Mouse (Mus musculus): ENCODE measurements at regions not wholly inside any gene's neighbourhood (a gene's known extent, or its start where the extent isn't known, plus 50 kb on each side); places are given as distances from the start of the nearest gene placed in this dataset.
"Not testable (repeated sequence)": the region's sequence is repeated elsewhere in the genome, so short reads cannot be mapped to it uniquely, and the experiment has no call there.

DNA sequence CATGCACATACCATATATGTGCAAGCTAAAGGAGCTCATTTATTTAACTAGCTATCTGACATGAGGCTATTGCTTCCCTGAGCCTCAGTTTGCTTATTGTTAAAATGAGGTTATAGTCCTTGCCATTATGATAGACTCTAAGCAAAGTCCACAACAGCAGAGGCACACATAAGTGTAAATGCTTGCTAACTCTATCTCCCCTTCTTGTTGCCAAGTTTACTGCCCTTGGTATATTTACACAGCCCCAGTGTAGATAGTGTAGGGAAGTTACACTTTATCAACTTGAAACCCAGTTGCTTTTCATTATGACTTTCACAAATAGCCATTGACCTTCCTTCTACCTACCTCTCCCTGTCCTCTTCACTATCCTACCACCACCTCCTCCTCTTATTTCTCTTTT lies 782.6 kb upstream of the Agtr1b start:
- no peak for DNase-seq

GRCm38 (mm10) chr3:21128821-21129504 lies 762.0 kb upstream of the Agtr1b start:
- DNase-seq, result peak in 1 of 2 experiments; percentile 1

- no peak for DNase-seq
Observed at GRCm38 (mm10) chr3:21126191-21126590, 759.2 kb upstream of the Agtr1b start.

- no peak for DNase-seq
Observed at GRCm38 (mm10) chr3:21118164-21118902, 751.4 kb upstream of the Agtr1b start.

- no peak for DNase-seq
Observed at GRCm38 (mm10) chr3:21111735-21112518, 745.0 kb upstream of the Agtr1b start.

DNA sequence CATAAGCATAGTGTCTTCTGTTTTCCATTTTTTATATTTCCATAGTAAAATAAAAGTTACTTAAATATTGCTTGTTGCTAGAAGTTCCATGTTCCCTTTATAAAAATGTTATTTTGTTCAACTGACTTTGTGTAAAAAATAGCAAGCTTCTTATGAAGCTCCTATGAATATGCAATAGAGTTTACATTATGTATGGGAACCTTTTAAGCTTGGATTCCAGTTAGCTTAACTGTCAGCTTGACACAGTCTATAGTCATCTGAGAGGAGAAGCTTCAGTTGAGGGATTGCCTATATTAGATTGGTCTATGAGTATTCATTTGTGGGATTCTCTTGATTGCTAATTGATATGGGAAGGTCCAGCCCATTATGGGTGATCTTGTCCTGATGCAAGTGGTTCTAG lies 723.2 kb upstream of the Agtr1b start:
- no peak for DNase-seq

DNA sequence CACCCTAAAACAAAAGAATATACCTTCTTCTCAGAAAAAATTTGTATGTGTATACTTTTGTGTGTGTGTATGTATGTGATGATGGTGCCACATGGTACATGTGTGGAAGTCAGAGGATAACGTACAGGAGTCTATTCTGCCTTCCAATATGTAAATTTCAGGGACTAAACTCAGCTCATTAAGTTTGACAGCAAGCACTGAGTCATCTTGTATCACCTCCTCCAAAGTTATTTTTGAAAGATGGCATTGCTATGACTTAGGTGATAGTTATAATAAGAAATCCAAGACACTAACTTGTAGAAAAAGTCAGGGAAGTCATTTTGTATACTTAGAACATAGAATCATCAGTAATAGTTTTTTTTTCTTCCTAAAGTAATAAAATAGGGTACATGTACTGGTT lies 719.4 kb upstream of the Agtr1b start:
- DNase-seq, result no peak

GRCm38 (mm10) chr3:21077548-21077947 lies 710.6 kb upstream of the Agtr1b start:
- no peak for DNase-seq

GRCm38 (mm10) chr3:21053337-21053736 lies 686.4 kb upstream of the Agtr1b start:
- not testable (repeated sequence) for DNase-seq

DNA sequence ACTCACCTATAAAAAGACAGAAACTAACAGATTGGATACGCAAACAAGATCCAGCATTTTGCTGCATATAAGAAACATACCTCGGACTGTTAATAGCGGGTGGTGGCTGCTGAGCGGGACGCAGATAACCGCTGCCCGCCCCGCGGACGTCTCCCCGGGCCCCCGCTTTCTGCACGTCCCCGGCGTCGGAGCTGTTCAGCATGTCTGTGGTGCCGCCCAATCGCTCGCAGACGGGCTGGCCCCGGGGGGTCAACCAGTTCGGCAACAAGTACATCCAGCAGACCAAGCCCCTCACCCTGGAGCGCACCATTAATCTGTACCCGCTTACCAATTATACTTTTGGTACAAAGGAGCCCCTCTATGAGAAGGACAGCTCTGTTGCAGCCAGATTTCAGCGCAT lies 682.4 kb upstream of the Agtr1b start:
- not testable (repeated sequence) for DNase-seq

- no peak for DNase-seq
Observed at GRCm38 (mm10) chr3:21045981-21046380, 679.0 kb upstream of the Agtr1b start.

GRCm38 (mm10) chr3:21025876-21026275 lies 658.9 kb upstream of the Agtr1b start:
- no peak for DNase-seq

- no peak for DNase-seq
Observed at GRCm38 (mm10) chr3:21020946-21021345, 654.0 kb upstream of the Agtr1b start.

- DNase-seq, result no peak
Observed at GRCm38 (mm10) chr3:21020297-21020696, 653.3 kb upstream of the Agtr1b start.

- DNase-seq, result no peak
Observed at GRCm38 (mm10) chr3:21009650-21010049, 642.7 kb upstream of the Agtr1b start.

DNA sequence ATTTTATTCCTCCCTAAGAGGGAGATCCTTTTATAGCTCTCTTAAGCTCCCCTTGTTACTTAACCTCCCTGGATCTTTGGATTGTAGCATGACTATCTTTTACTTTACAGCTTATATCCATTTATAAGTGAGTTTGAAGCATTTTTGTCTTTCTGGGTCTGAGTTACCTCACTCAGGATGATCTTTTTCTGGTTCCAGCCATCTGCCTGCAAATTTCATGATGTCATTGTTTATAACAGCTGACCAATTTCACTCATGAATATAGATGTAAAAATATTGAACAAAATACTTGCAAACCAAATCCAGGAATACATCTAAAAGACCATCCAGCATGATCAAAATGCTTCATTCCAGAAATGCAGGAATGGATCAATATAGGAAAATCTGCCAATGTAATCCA lies 631.3 kb upstream of the Agtr1b start:
- DNase-seq, result no peak

- DNase-seq, result no peak
Observed at GRCm38 (mm10) chr3:20989486-20989970, 622.6 kb upstream of the Agtr1b start.

- DNase-seq, result no peak
Observed at GRCm38 (mm10) chr3:20986942-20987341, 620.0 kb upstream of the Agtr1b start.

DNA sequence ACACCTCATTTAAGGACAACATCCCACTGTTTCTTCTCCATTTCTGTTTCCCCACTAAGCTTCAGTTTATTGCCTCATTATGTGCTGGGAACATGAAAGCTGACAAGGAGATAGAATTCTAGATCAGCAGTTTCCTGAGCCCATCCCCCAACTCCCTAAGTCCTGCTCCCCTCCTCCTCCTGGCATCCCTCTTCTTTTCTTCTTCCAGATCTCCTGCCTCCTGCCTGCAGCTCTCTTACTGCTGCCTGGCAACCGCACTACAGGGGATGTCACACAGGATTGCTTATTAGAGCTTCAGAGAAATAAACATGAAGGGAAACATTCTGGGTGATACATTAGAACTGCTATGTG lies 619.4 kb upstream of the Agtr1b start:
- no peak for DNase-seq

DNA sequence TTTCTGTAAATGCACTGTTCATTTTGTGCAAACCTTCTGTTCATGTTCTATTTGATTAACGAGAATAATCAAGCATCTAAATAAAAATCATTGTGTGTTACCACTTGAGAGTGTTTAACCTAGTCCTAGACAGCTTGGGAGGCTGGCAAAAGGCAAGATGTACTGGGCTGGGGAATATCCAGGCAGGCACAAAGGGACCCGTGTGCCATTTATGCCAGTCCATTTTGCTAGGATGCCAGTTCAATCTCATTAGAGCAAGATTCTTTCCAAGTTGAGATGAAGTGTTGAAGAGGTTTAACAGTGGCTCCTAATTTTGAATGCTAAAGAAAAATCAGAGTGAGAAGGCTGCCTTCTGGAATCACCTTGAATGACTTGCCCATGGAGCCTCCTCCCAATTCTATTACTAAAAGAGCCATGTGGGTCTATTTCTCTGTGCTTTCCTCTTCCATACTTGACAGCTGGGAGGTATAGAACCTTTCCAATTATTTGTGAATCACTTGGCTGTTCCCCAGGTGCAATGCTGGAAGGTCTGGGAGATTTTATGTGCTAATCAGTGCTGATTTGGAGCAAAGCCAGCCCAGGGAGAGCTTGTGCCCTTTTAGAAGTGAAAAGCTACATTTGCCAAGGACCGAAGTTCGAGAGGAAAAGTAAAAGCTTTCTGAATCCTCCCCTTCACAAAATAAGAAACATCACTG lies 618.9 kb upstream of the Agtr1b start:
- DNase-seq, result no peak

DNA sequence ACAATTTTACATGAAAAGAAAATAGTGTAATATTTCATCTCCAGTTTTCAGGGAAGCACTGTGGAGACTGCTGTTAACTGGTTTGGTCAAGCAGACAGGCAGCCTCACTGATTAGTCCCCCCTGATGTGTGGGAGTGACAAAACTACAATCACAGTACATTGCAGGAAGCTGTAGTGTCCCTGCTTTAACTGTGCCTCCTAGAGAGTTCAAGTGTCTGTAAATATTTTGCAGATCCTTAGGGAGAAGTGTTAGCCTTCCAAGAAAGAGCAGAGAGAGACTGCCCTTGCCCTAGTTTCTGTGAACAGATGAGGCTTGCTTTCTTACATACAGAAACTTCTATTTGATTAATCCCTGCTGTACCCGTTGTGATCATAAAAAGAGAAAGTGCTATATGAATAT lies 617.2 kb upstream of the Agtr1b start:
- DNase-seq, result no peak

DNA sequence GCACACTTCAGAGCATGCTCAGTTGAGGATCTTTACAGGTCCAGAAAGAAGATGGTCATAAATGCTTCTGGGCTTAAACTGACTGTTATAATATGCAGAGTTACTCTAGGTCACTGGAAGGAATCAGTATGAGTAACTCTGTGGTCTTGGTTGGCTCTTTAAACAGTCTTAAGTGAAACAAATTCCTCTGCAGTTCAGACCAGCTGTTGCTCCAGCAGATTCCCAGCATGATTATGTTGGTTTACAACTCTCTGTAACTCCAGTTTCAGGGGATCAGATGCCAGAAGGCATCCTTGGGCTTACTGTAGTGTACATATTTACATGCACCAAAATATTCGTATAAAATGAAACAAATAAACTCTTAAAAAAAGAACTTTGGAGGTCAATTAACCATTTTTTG lies 606.1 kb upstream of the Agtr1b start:
- DNase-seq, result no peak

All from B cell, adult 2 months (primary cell).